Mouse (Mus musculus) thymus, adult 2 months (tissue): ENCODE measurements around the gene Selenof. TPM values are rescaled to one million over a fixed set of nuclear protein-coding genes. Genes with fewer than 3 reads are reported as not detected.

ENCODE experiments used
- DNase-seq: peaks from one replicate; pipeline ENCODE4 v3.0.0; 2021
- H3K27ac ChIP-seq: fragments of 200-500 bp; 2 replicates; pipeline ENCODE4 v1.5.1; 2012; ENCODE audit warnings: low read length, control low read depth; ENCODE audit not compliant: control insufficient read depth, insufficient read depth
- H3K27me3 ChIP-seq: fragments of 200-500 bp; 2 replicates; pipeline ENCODE4 v1.6.1; 2012; ENCODE audit warnings: mild to moderate bottlenecking, low read length, moderate library complexity, mixed read lengths; ENCODE audit not compliant: control insufficient read depth, insufficient read depth
- H3K36me3 ChIP-seq: fragments of 200-500 bp; 2 replicates; pipeline ENCODE4 v1.6.1; 2012; ENCODE audit warnings: mild to moderate bottlenecking, low read length, moderate library complexity; ENCODE audit not compliant: control insufficient read depth, insufficient read depth
- H3K4me1 ChIP-seq: fragments of 200-500 bp; replicated peaks from 2 replicates; pipeline ENCODE4 v1.6.1; 2012; ENCODE audit warnings: low read length; ENCODE audit not compliant: control insufficient read depth, insufficient read depth
- H3K4me3 ChIP-seq: fragments of 200-500 bp; 2 replicates; pipeline ENCODE4 v1.5.1; 2012; ENCODE audit warnings: mild to moderate bottlenecking, low read length, control low read depth, moderate library complexity; ENCODE audit not compliant: control insufficient read depth, insufficient read depth
- CTCF ChIP-seq: fragments of 200-500 bp; IDR thresholded peaks from 2 replicates; pipeline ENCODE4 v1.5.1; 2012; ENCODE audit warnings: mild to moderate bottlenecking, control low read depth, low read length, moderate library complexity, borderline replicate concordance; ENCODE audit not compliant: control insufficient read depth, poor library complexity, insufficient read depth; ENCODE audit errors: extremely low read depth
- POLR2A ChIP-seq: fragments of 200-500 bp; IDR thresholded peaks from 2 replicates; pipeline ENCODE4 v1.6.1; 2012; ENCODE audit warnings: mild to moderate bottlenecking, low read length, control low read depth, moderate library complexity; ENCODE audit not compliant: control insufficient read depth, poor library complexity, insufficient read depth; ENCODE audit errors: extremely low read depth
- WGBS: fragments of 180-500 bp; shearing (Covaris S2); methylation state at CpG from one replicate; pipeline ENCODE4 v1.1.7; 2018; 5-methylcytosine and 5-hydroxymethylcytosine counted together
- polyA plus RNA-seq: library from polyadenylated mRNA; depleted of rRNA; stranded (reverse); fragments of >200 nt; gene quantifications from 2 replicates; pipeline ENCODE4 v1.2.3, GENCODE M21; 2012

The Selenof gene
- polyA plus RNA-seq, 1 experiment = 129 TPM

- TF ChIP-seq CTCF (no peak), POLR2A (no peak)
- H3K27me3 ChIP-seq = no peaks in the 10 kb centered on the region
- DNase-seq = no peak
- 97% methylated on average over 3 of the region's 3 CpGs for WGBS
- no peaks in the 10 kb centered on the region for H3K36me3 ChIP-seq
- no peak overlapping the region for H3K27ac ChIP-seq
- H3K4me1 ChIP-seq = peaks cover 4% of the 10 kb centered on the region; the same call in 1 of the 2 replicates
- H3K4me3 ChIP-seq = no peak overlapping the region
Observed at GRCm38 (mm10) chr3:144540805-144541204, 29.3 kb upstream of the Selenof start.

- no peak for TF ChIP-seq POLR2A
- no peak for TF ChIP-seq CTCF
- 95% methylated on average over 6 of the region's 6 CpGs for WGBS
- peaks cover 9% of the 10 kb centered on the region for H3K4me1 ChIP-seq
- H3K4me3 ChIP-seq = no peak overlapping the region
- no peak overlapping the region for H3K27ac ChIP-seq
- no peaks in the 10 kb centered on the region for H3K27me3 ChIP-seq
- no peaks in the 10 kb centered on the region for H3K36me3 ChIP-seq
- DNase-seq = no peak
Observed at GRCm38 (mm10) chr3:144541906-144542438, 28.1 kb upstream of the Selenof start.

GRCm38 (mm10) chr3:144545152-144545551 is 25.0 kb upstream of the Selenof start:
- no peak for DNase-seq
- 94% methylated on average over 7 of the region's 7 CpGs for WGBS
- TF ChIP-seq CTCF (no peak), POLR2A (no peak)
- no peak overlapping the region for H3K4me3 ChIP-seq
- no peaks in the 10 kb centered on the region for H3K27me3 ChIP-seq
- H3K36me3 ChIP-seq = no peaks in the 10 kb centered on the region
- H3K27ac ChIP-seq = no peak overlapping the region
- peaks cover 21% of the 10 kb centered on the region for H3K4me1 ChIP-seq

GRCm38 (mm10) chr3:144545832-144546231 is 24.3 kb upstream of the Selenof start:
- no peak for TF ChIP-seq POLR2A
- TF ChIP-seq CTCF = no peak
- WGBS = 87% methylated on average over 4 of the region's 4 CpGs
- Histone ChIP-seq H3K36me3 (no peaks in the 10 kb centered on the region), H3K4me3 (no peak overlapping the region), H3K27ac (no peak overlapping the region), H3K27me3 (no peaks in the 10 kb centered on the region), H3K4me1 (peaks cover 20% of the 10 kb centered on the region)
- no peak for DNase-seq

GRCm38 (mm10) chr3:144546490-144546889 is 23.6 kb upstream of the Selenof start:
- TF ChIP-seq CTCF (no peak), POLR2A (no peak)
- 21% methylated on average over 4 of the region's 4 CpGs for WGBS

GRCm38 (mm10) chr3:144548186-144548845 is 21.8 kb upstream of the Selenof start:
- Histone ChIP-seq H3K4me1 (peaks cover 32% of the 10 kb centered on the region), H3K27me3 (no peaks in the 10 kb centered on the region), H3K4me3 (peak overlapping the region; percentile 29), H3K27ac (peak overlapping the region; percentile 99), H3K36me3 (no peaks in the 10 kb centered on the region)
- peak; percentile 61 for DNase-seq
- TF ChIP-seq POLR2A = no peak
- TF ChIP-seq CTCF = no peak
- 34% methylated on average over 7 of the region's 7 CpGs for WGBS

More at GRCm38 (mm10) chr3:144546490-144546889, 23.6 kb upstream of the Selenof start:
- Histone ChIP-seq H3K27ac (peak overlapping the region; percentile 26; the same call in 1 of the 2 replicates), H3K36me3 (no peaks in the 10 kb centered on the region), H3K4me1 (peaks cover 19% of the 10 kb centered on the region), H3K27me3 (no peaks in the 10 kb centered on the region), H3K4me3 (no peak overlapping the region)
- DNase-seq = no peak
